Mouse (Mus musculus): ENCODE results near the gene Ralgps1.

GRCm38 (mm10) chr2:33402638-33403037 lies 31.4 kb upstream of the Ralgps1 start:
- TF ChIP-seq CTCF (IDR thresholded peaks at IDR 0.05): no peak
- no peak for TF ChIP-seq EP300 (IDR thresholded peaks at IDR 0.05)
